Mouse (Mus musculus) embryonic fibroblast, embryonic 13.5 days (primary cell): Measurements from ENCODE around the gene Col26a1.

Experiments
- CTCF ChIP-seq: IDR thresholded peaks from 2 replicates; pipeline ENCODE4 v1.5.1; 2011; ENCODE audit warnings: mild to moderate bottlenecking, control low read depth, low read length, moderate library complexity, borderline replicate concordance; ENCODE audit not compliant: insufficient read depth
- POLR2A ChIP-seq: IDR thresholded peaks from 2 replicates; pipeline ENCODE4 v1.6.1; 2011; ENCODE audit warnings: low read depth, mild to moderate bottlenecking, control low read depth, low read length, moderate library complexity

DNA sequence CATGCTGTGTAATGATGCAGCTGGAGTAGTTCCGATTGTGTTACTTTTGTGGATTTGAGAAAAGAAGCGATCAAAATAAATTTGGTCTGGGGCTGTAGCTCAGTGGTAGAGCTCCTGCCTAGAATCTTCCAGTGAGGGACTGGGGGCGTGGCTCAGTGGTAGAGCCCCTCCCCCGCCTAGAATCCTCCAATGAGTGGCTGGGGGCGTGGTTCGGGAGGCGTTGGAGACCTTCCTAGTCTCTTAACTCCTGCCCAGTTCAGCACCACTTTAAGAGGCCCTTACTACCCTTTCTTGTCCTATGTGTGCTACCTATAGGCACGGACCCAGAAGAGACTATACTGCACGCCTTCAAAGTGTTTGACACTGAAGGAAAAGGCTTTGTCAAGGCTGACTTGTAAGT is 185.4 kb downstream of the Col26a1 start:
- TF ChIP-seq CTCF: no peak
- TF ChIP-seq POLR2A: no peak
